Mouse (Mus musculus) CD8-positive naive resting alpha-beta T cell, adult 2 months (primary cell): ENCODE results near the gene Cstf3.
"Not testable (repeated sequence)": the region's sequence is repeated elsewhere in the genome, so short reads cannot be mapped to it uniquely, and the experiment has no call there.

ENCODE experiments used
- DNase-seq, 2 experiments: peaks; one replicate each; pipeline ENCODE4 v3.0.0; 2022; ENCODE audit warnings: low read depth in 2 of 2, low spot score in 2 of 2

Cstf3 gene

DNA sequence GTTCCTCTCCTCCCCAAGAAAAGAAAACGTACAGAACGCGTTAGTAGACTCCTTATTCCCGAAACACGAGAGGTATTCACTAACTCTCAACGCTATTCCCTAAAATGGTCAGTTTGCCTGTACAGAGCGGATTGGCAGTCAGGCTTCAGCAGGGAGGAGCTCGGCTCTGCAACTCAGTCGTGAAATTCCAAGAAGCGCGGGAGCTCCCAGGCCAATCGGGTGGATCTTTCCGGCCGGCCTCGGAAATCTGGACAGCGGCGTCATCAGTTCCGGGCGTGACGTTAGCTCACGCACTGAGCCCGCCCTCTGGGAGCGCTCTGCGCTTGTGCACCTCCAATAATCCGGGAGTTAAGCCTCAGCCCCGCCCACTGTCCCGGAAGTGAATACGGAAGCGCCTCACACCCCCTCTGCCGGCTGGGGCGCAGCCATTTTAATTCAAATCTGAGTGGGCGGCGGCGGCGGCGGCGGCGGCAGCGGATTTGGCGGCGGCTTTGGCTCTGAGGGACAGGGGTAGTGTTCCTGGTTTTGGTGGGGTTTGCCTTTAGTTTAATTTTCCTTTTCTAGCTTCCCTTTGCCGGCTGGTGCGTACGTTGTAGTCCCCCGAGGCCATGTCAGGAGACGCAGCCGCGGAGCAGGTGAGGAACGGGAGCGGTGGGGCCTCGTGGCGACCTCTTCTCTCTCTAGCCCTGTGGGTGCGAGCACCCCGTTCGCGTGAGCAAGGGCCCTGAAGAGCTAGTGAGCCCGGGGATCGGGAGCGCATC, at the start of gene Cstf3:
TSS of gene Cstf3 (plus strand) at position 456 of the 761 bp plus-strand sequence.
- DNase-seq, result peak; percentile 96 to 97

DNA sequence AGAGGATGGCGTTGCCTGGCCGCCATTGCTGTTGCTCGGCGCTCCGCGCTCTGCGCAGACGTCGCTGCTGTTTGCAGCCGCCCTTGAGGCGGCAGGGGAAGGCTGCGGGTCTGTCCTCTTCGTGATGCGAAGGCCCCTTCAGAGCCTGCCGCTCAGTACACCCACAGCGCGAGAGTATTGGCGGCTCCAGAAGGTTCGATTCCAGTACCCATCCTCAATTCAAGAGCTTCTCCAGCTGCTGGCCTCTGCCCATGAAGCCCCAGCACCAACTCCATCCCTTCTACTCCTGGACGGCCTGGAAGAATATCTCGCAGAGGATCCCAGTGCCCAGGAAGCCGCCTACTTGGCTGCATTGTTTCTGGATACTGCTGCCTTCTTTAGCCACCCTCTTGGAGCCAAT, 33.6 kb upstream of the Cstf3 start:
- DNase-seq, result not testable (repeated sequence)

GRCm38 (mm10) chr2:104557722-104558121, 32.6 kb upstream of the Cstf3 start:
- DNase-seq, result no peak

DNA sequence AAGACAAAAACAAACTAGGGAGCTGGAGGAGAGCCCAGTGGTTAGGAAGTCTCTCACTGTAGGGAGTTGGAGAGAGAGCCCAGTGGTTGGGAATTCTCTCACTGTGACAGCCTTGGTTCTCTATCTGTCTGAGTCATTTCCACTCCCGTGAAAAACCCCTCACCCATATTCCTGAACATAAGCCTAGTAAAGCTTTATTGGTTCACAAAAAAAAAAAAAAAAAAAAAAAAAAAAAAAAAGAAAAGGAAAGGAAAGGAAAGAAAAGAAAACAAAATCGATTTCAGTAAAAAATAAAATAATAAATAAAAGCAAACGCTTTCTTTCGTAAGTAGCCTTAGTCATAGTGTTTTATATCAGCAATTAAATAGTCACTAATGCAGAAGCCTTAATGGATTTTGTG, 32.0 kb upstream of the Cstf3 start:
- DNase-seq, result no peak

DNA sequence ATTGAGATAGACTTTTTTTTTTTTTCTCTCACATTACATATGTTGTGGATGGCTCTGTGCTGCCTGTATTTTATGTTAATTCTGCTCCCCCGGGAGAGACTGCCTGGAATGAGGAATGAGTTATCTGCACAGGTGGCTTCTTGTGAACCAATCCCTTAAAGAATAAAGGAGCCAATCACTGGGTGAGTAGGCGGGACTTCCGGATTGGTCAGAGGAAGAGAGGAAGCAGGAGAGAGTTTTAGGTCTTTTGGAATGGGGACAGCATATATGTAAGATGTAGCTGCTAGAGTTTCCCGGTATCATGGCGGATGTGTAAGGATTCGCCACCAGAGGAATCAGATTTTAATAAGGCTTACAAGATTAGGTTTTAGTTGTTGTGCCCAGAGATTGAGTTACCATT, 31.4 kb upstream of the Cstf3 start:
- no peak for DNase-seq

DNA sequence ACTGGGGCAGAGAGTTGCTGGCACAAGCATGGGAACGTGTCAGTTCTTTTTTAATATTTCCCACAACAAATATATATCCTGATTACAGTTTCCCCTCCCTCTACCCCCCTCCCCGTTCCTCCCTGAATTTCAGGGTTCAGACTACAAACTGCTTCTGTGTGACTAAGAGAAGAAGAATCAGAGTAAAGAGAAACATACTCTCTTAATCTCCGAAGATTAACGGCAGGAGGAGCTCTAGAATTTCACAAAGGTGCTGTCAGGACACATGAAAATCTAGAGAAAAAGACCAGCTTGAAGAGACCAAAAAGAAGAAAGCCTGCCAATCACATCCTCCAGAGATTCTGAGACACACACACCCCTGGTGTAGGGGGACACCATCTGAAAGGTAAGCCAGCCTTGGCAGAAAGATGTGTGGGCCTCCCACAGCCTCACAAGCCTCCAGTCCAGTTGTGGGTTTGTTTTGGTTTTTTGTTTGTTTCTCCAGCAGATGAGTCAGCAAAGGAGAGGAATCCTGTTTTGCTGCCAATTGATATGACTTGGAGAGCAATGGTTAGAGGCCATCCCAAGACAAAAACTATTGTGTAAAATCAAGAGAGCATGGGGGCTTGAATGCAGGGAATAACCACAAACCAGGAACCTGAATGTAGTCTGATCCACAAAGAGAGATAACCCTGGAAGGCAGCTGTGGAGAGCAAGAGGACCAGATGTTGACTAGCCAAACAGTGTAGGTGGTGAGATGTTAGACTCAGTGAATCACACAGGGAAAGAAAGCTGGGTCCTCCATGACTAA, 30.5 kb upstream of the Cstf3 start:
- no peak for DNase-seq

DNA sequence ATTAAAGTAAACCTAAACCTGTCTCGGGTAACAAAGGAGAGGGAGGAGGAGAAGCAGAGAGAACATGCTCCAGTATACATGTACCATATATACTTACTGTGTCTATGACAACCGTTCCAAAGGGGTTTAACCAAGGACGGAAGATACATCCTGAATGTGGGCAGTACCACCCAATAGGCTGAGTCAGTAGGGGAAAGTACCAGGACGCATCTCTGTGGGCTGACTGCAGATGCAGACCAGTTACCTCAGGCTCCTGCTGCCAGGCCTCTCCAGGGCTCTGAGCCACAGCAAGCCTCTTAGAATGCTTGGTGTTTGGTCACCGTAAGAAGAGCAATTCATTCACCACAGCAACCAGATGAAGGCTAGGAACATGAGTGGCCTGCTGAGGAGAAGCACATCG, 28.9 kb upstream of the Cstf3 start:
- no peak for DNase-seq

GRCm38 (mm10) chr2:104561986-104562532, 28.3 kb upstream of the Cstf3 start:
- DNase-seq, result no peak

GRCm38 (mm10) chr2:104572066-104572465, 18.3 kb upstream of the Cstf3 start:
- DNase-seq, result no peak

- no peak for DNase-seq
Measured at GRCm38 (mm10) chr2:104576216-104576615, 14.1 kb upstream of the Cstf3 start.

DNA sequence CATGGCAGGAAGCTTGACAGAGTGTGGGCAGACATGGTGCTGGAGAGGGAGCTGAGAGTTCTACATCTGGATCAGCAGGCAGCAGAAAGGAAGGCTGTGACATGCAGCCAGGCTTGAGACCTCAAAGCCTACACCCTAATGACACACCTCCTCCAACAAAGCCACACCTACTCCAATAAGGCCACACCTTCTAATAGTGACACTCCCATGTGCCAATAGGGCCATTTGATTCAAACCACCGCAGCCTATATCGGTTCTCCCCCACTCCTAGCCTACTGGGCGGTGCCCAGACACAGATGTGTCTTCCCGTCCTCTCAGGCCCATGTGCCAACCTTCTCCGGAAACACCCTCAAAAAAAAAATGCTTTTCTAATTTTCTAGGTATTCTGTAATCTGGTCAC, 12.3 kb upstream of the Cstf3 start:
- no peak for DNase-seq

DNA sequence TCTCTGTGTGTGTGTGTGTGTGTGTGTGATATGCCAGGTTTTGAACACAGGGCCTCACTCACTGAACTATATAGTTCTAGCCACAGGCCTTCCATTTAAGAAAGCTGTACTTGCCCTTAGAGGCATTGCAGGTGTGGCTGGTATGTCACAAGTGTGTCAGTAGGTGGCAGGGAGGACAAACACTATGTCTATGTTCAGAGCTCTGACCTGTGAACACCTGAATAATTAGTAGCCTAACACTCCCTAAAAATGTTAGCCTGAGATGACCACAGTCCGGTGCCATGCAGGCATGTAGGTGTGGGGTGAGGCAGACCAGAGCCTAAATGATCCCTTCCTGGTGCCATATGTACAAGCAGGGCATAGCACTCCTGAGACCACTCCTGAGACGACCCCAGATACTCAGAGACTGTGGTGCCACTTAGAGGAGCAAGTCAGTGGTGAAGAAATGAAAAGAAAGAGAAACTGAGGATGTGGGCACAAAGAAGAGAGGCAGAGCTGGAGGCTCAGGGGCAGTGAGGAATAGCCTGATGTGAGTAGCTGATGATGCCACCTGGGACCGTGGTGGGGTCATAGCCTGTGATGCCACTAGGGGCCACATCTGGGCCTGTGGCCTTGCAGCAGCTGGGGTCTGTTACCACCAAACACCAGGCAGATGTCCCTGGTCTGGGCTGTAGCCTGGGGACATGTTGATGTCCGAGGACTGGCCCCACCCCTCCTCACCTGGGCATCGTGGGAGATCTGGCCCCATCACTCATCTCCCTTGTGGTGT, 11.3 kb upstream of the Cstf3 start:
- no peak for DNase-seq

GRCm38 (mm10) chr2:104579784-104580446, 10.4 kb upstream of the Cstf3 start:
- no peak for DNase-seq

DNA sequence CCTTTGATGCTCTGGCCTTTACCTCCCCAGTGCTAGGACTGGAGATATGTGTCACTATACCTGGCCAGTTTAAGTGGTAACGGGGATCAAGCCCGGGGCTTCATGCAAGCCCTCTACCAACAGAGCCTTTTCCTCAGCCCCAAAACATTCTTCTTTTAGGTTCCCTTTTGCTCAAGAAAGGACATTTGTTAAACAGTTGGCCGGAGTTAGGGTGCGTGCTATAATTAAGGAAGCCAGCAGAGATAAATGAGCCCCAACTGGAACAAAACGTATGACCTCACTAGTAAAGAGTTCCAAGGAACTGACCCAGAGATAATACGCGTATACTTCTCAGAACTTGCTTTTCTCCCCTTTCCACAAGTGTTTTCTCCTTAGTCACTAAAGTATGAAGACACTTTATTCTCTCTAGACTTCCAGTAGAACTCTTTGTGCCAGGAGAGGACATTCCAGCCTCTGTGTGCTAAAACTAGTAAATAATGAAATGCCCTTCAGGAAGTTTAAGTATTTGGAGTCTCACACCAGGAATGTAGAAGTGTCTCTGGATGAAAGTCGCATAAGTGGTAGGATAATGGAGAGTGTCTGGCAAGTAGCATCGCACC, 8.9 kb upstream of the Cstf3 start:
- no peak for DNase-seq

DNA sequence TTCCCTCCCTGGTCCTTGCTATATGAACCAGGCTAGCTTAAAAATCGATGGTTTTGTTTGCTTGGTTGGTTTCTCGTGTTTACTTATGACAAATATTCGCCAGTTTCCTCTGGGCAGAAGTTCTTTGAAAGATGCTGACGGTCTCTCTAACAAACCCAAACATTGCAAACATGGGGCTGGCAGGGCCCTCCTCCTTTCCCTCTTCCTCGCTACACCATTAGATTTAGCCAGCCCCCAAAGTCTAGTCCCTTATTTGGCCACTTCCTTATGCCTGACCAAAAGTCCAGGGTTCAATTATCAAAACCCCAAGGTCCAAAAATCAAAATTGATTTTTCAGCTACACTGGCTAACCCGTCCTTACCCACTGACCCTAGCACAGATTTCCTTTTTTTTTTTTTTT, 7.3 kb upstream of the Cstf3 start:
- DNase-seq, result no peak

GRCm38 (mm10) chr2:104584226-104584625, 6.1 kb upstream of the Cstf3 start:
- DNase-seq, result no peak

DNA sequence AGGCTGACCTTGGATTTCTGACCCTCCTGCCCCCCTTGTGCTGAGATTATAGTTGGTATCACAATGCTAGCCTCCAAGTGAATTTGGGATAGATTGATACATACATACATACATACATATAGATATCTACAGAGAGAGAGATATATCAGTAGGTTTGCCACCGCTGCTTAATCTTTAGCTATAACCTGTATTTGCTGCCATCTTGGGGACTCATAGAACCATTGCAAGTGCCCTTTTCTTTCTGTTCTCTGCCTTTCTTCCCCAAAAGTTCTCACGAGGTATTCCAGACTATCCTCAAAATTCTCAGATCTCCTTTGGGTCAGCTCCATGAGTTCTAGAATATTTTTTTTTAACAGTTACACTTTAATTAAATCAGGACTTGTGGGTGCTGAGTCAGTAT, 4.7 kb upstream of the Cstf3 start:
- no peak for DNase-seq

GRCm38 (mm10) chr2:104588552-104588951, 1.8 kb upstream of the Cstf3 start:
- no peak for DNase-seq

DNA sequence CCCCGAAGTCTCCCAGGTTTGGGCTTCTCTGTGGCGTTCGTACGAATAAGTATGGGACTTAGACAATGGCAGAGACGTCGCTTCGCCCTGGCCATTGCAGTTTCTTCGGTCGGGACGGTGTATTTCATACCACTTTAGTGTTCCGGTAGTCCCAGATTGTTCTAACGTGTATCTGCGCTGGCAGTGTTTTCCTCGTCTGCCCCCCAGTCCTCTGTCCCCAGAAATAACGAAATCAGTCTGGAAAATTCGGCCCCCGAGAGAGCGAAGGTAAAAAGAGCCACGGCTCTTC, 450 bp downstream of the Cstf3 start:
- DNase-seq, result no peak

DNA sequence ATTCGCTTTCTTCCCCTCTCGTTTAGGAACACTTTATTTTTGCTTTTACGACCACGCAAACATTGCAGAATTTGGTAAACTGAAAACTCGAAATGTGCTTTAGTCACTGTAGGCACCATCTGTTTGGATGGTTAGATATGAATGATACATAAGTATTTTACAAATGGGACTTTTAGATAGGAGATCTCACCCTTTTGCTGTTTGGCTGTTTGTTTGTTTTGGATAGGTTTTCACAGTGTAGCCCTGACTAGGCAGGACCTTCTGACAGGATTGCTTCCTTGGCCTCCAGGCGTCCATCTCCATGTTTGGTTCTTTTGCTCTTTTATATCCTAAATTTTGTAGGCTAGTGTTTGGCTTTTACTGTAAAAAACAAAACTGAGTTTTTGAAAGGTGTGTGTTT, 818 bp downstream of the Cstf3 start:
- DNase-seq, result no peak

DNA sequence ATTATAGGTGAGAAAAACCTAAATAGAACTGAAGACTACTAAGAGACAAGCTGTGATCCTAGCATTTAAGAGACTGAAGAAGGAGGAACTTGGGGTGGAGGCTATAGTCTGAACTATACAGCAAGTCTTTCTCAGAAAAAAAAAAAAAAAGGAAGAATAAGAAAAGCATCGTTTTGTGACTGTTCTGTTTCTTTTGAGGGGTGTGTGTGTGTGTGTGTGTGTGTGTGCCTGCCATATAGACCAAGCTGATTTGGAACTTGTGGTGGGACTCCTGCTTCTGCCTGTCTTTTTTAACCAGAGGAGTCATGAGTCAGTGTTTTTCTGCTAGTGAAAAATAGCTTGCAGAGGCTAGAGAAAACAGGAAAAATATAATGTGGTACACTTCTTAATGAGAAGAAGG, 4.7 kb downstream of the Cstf3 start:
- no peak for DNase-seq
